Mouse (Mus musculus) midbrain, embryonic 13.5 days (tissue): Measurements from ENCODE around the gene Nynrin. TPM values are rescaled to one million over a fixed set of nuclear protein-coding genes. Genes with fewer than 3 reads are reported as not detected.

Experiments
- ATAC-seq: fragments of 200-750 bp; cut with Nextera tagmentation; 2 replicates; pipeline ENCODE4 v1.8.0; 2017; ENCODE audit warnings: mild to moderate bottlenecking, moderate TSS enrichment, moderate library complexity
- H3K27ac ChIP-seq: fragments of 300-500 bp; sonication (generic); 2 replicates; pipeline ENCODE4 v1.5.1; 2015; ENCODE audit warnings: inconsistent platforms, mild to moderate bottlenecking, moderate library complexity
- H3K27me3 ChIP-seq: fragments of 300-500 bp; sonication (generic); 2 replicates; pipeline ENCODE4 v1.6.1; 2015; ENCODE audit warnings: mild to moderate bottlenecking, inconsistent platforms
- H3K36me3 ChIP-seq: fragments of 300-500 bp; sonication (generic); 2 replicates; pipeline ENCODE4 v1.6.1; 2015; ENCODE audit warnings: mild to moderate bottlenecking, inconsistent platforms
- H3K4me1 ChIP-seq: fragments of 300-500 bp; sonication (generic); replicated peaks from 2 replicates; pipeline ENCODE4 v1.6.1; 2015; ENCODE audit warnings: inconsistent platforms
- H3K4me2 ChIP-seq: fragments of 300-500 bp; sonication (generic); replicated peaks from 2 replicates; pipeline ENCODE4 v1.6.1; 2015; ENCODE audit warnings: moderate library complexity, mild to moderate bottlenecking, inconsistent platforms
- H3K4me3 ChIP-seq: fragments of 300-500 bp; sonication (generic); replicated peaks from 2 replicates; pipeline ENCODE4 v1.5.1; 2015; ENCODE audit warnings: mild to moderate bottlenecking, inconsistent platforms
- H3K9ac ChIP-seq: fragments of 300-500 bp; sonication (generic); replicated peaks from 2 replicates; pipeline ENCODE4 v1.6.1; 2015; ENCODE audit warnings: mild to moderate bottlenecking, inconsistent platforms
- H3K9me3 ChIP-seq: fragments of 300-500 bp; sonication (generic); 2 replicates; pipeline ENCODE4 v1.6.1; 2016; ENCODE audit warnings: mild to moderate bottlenecking, inconsistent platforms
- WGBS: fragments of 180-500 bp; shearing (Covaris S2); methylation state at CpG from one replicate; pipeline ENCODE4 v1.1.7; 2015; 5-methylcytosine and 5-hydroxymethylcytosine counted together
- polyA plus RNA-seq: library from polyadenylated mRNA; unstranded; fragments of >200 nt; fragmentation: Nextera tagmentation; extraction: Ambion mirVana; gene quantifications from 2 replicates; pipeline ENCODE4 v1.2.1, GENCODE M21; 2015

Gene Nynrin
- polyA plus RNA-seq, 1 experiment from 2014 or later: 13.5 TPM

- WGBS: 3% methylated on average over 15 of the region's 15 CpGs
- Histone ChIP-seq H3K9me3 (no peaks in the 10 kb centered on the region), H3K4me1 (peaks cover 45% of the 10 kb centered on the region), H3K36me3 (no peaks in the 10 kb centered on the region), H3K4me3 (peak overlapping the region; percentile 65), H3K9ac (peak overlapping the region; percentile 67), H3K4me2 (peak overlapping the region; percentile 87), H3K27ac (no peak overlapping the region), H3K27me3 (peaks cover 25% of the 10 kb centered on the region)
- no peak; the same call in 1 of the 2 replicates for ATAC-seq
Observed at GRCm38 (mm10) chr14:55826142-55826541, 27.7 kb upstream of the Nynrin start.

GRCm38 (mm10) chr14:55826551-55827340, 27.1 kb upstream of the Nynrin start:
- Histone ChIP-seq H3K4me3 (peak overlapping the region; percentile 65), H3K36me3 (no peaks in the 10 kb centered on the region), H3K4me1 (peaks cover 45% of the 10 kb centered on the region), H3K4me2 (peak overlapping the region; percentile 87), H3K27me3 (peaks cover 25% of the 10 kb centered on the region), H3K27ac (no peak overlapping the region), H3K9me3 (no peaks in the 10 kb centered on the region), H3K9ac (peak overlapping the region; percentile 54)
- WGBS: 9% methylated on average over 41 of the region's 41 CpGs
- no peak for ATAC-seq

GRCm38 (mm10) chr14:55828716-55829263, 25.0 kb upstream of the Nynrin start:
- Histone ChIP-seq H3K27ac (no peak overlapping the region), H3K9ac (no peak overlapping the region)

GRCm38 (mm10) chr14:55829854-55830253, 24.0 kb upstream of the Nynrin start:
- H3K9ac ChIP-seq: no peak overlapping the region
- H3K9me3 ChIP-seq: no peaks in the 10 kb centered on the region
- H3K4me3 ChIP-seq: no peak overlapping the region
- ATAC-seq: no peak
- peaks cover 22% of the 10 kb centered on the region for H3K27me3 ChIP-seq
- no peaks in the 10 kb centered on the region for H3K36me3 ChIP-seq
- H3K4me1 ChIP-seq: peaks cover 22% of the 10 kb centered on the region
- 92% methylated on average over 16 of the region's 16 CpGs for WGBS
- H3K27ac ChIP-seq: no peak overlapping the region
- H3K4me2 ChIP-seq: no peak overlapping the region

More at GRCm38 (mm10) chr14:55828716-55829263, 25.0 kb upstream of the Nynrin start:
- WGBS: 63% methylated on average over 3 of the region's 3 CpGs
- Histone ChIP-seq H3K4me3 (no peak overlapping the region), H3K9me3 (no peaks in the 10 kb centered on the region), H3K27me3 (peaks cover 25% of the 10 kb centered on the region), H3K36me3 (no peaks in the 10 kb centered on the region), H3K4me2 (no peak overlapping the region), H3K4me1 (peaks cover 33% of the 10 kb centered on the region)
- ATAC-seq: no peak

GRCm38 (mm10) chr14:55830331-55830730, 23.5 kb upstream of the Nynrin start:
- Histone ChIP-seq H3K9ac (no peak overlapping the region), H3K27me3 (peaks cover 22% of the 10 kb centered on the region), H3K9me3 (no peaks in the 10 kb centered on the region), H3K36me3 (no peaks in the 10 kb centered on the region), H3K27ac (no peak overlapping the region), H3K4me2 (no peak overlapping the region), H3K4me3 (no peak overlapping the region), H3K4me1 (peaks cover 18% of the 10 kb centered on the region)
- WGBS: 90% methylated on average over 4 of the region's 4 CpGs
- no peak for ATAC-seq

- Histone ChIP-seq H3K27ac (no peak overlapping the region), H3K9ac (0 out of 2 replicates have a peak overlapping the region, but pooled peaks have one; percentile 23), H3K4me1 (no peaks in the 10 kb centered on the region), H3K36me3 (no peaks in the 10 kb centered on the region), H3K9me3 (no peaks in the 10 kb centered on the region), H3K27me3 (no peaks in the 10 kb centered on the region), H3K4me2 (no peak overlapping the region), H3K4me3 (no peak overlapping the region)
- 90% methylated on average over 4 of the region's 4 CpGs for WGBS
- ATAC-seq: no peak
Observed at GRCm38 (mm10) chr14:55833126-55833525, 20.7 kb upstream of the Nynrin start.

- Histone ChIP-seq H3K4me2 (no peak overlapping the region), H3K9me3 (no peaks in the 10 kb centered on the region), H3K36me3 (no peaks in the 10 kb centered on the region), H3K27me3 (no peaks in the 10 kb centered on the region), H3K4me1 (0 out of 2 replicates have a peak, but pooled peaks cover 2% of the 10 kb centered on the region), H3K27ac (no peak overlapping the region), H3K9ac (no peak overlapping the region), H3K4me3 (no peak overlapping the region)
- 76% methylated on average over 5 of the region's 5 CpGs for WGBS
- ATAC-seq: no peak
Observed at GRCm38 (mm10) chr14:55834808-55835533, 18.8 kb upstream of the Nynrin start.

GRCm38 (mm10) chr14:55838312-55838711, 15.5 kb upstream of the Nynrin start:
- 81% methylated on average over 5 of the region's 5 CpGs for WGBS

GRCm38 (mm10) chr14:55838740-55839139, 15.1 kb upstream of the Nynrin start:
- no peak overlapping the region for H3K4me2 ChIP-seq
- no peaks in the 10 kb centered on the region for H3K36me3 ChIP-seq
- WGBS: 90% methylated on average over 4 of the region's 4 CpGs
- 0 out of 2 replicates have a peak, but pooled peaks cover 2% of the 10 kb centered on the region for H3K4me1 ChIP-seq
- no peak overlapping the region for H3K9ac ChIP-seq
- no peak overlapping the region for H3K4me3 ChIP-seq
- no peak for ATAC-seq
- no peaks in the 10 kb centered on the region for H3K9me3 ChIP-seq
- H3K27me3 ChIP-seq: no peaks in the 10 kb centered on the region
- no peak overlapping the region for H3K27ac ChIP-seq

More at GRCm38 (mm10) chr14:55838312-55838711, 15.5 kb upstream of the Nynrin start:
- Histone ChIP-seq H3K4me2 (no peak overlapping the region), H3K9ac (no peak overlapping the region), H3K27ac (no peak overlapping the region), H3K9me3 (no peaks in the 10 kb centered on the region), H3K27me3 (no peaks in the 10 kb centered on the region), H3K4me1 (0 out of 2 replicates have a peak, but pooled peaks cover 2% of the 10 kb centered on the region), H3K4me3 (no peak overlapping the region), H3K36me3 (no peaks in the 10 kb centered on the region)
- ATAC-seq: no peak

- Histone ChIP-seq H3K27ac (no peak overlapping the region), H3K9ac (no peak overlapping the region), H3K9me3 (no peaks in the 10 kb centered on the region), H3K4me2 (no peak overlapping the region), H3K4me1 (0 out of 2 replicates have a peak, but pooled peaks cover 2% of the 10 kb centered on the region), H3K36me3 (no peaks in the 10 kb centered on the region), H3K4me3 (no peak overlapping the region), H3K27me3 (no peaks in the 10 kb centered on the region)
- 60% methylated on average over 4 of the region's 4 CpGs for WGBS
- no peak for ATAC-seq
Observed at GRCm38 (mm10) chr14:55840853-55841366, 12.9 kb upstream of the Nynrin start.

- Histone ChIP-seq H3K36me3 (no peaks in the 10 kb centered on the region), H3K4me2 (no peak overlapping the region), H3K4me3 (no peak overlapping the region), H3K27me3 (no peaks in the 10 kb centered on the region), H3K27ac (no peak overlapping the region), H3K9me3 (no peaks in the 10 kb centered on the region), H3K4me1 (0 out of 2 replicates have a peak, but pooled peaks cover 2% of the 10 kb centered on the region), H3K9ac (no peak overlapping the region)
- 81% methylated on average over 4 of the region's 4 CpGs for WGBS
- ATAC-seq: no peak
Observed at GRCm38 (mm10) chr14:55842794-55843193, 11.0 kb upstream of the Nynrin start.
